Mouse (Mus musculus) CH12.LX (cell line): ENCODE results near the gene 4930556J24Rik. TPM values are rescaled to one million over a fixed set of nuclear protein-coding genes. Genes with fewer than 3 reads are reported as not detected.
A peak's percentile ranks its signal among the peaks of the same experiment; 100 is the strongest.

Source experiments
- DNase-seq: peaks from one replicate; pipeline ENCODE4 v3.0.0-alpha.2; 2013; ENCODE audit errors: extremely low read depth
- H3K27ac ChIP-seq: 2 replicates; pipeline ENCODE4 v1.5.1; 2012; ENCODE audit warnings: low read depth, mild to moderate bottlenecking, control low read depth, moderate library complexity; ENCODE audit not compliant: insufficient read depth
- H3K27me3 ChIP-seq: replicated peaks from 2 replicates; pipeline ENCODE3; 2012; ENCODE audit warnings: inconsistent platforms
- H3K36me3 ChIP-seq, 2 experiments: replicated peaks in 1 of 2; 2 replicates each; pipeline versions ENCODE3 to v1.6.1; 2012; ENCODE audit warnings: inconsistent platforms in 1 of 2, low read length in 1 of 2, mild to moderate bottlenecking in 1 of 2, mixed read lengths in 1 of 2, moderate library complexity in 1 of 2; ENCODE audit not compliant: control insufficient read depth in 1 of 2, insufficient read depth in 1 of 2
- H3K4me1 ChIP-seq, 2 experiments: 2 replicates each; pipeline ENCODE4 v1.6.1; 2012; ENCODE audit warnings: inconsistent platforms in 1 of 2, moderate library complexity in 1 of 2; ENCODE audit not compliant: insufficient read depth in 2 of 2, control insufficient read depth in 1 of 2
- H3K4me2 ChIP-seq: 2 replicates; pipeline ENCODE4 v1.6.1; 2012; ENCODE audit warnings: low read depth, mild to moderate bottlenecking, control low read depth; ENCODE audit not compliant: poor library complexity, insufficient read depth, severe bottlenecking
- H3K4me3 ChIP-seq, 3 experiments: fragments of 150-350 bp in 1 of 3; sonication (generic) in 1 of 3; replicated peaks in 1 of 3; 2 replicates each; pipeline versions ENCODE3 to v1.5.1; 2011 to 2012; ENCODE audit warnings: low read depth in 2 of 3, low read length in 2 of 3, mild to moderate bottlenecking in 2 of 3, moderate library complexity in 2 of 3, control low read depth in 1 of 3, improper control_type of control experiment in 1 of 3, inconsistent platforms in 1 of 3, mixed read lengths in 1 of 3; ENCODE audit not compliant: poor library complexity in 1 of 3
- H3K79me2 ChIP-seq: replicated peaks from 2 replicates; pipeline ENCODE4 v1.6.1; 2012; ENCODE audit warnings: mild to moderate bottlenecking, moderate library complexity; ENCODE audit not compliant: control insufficient read depth, poor library complexity, insufficient read depth, severe bottlenecking; ENCODE audit errors: extremely low read depth
- H3K9ac ChIP-seq: 2 replicates; pipeline ENCODE4 v1.6.1; 2012; ENCODE audit warnings: low read depth, mild to moderate bottlenecking, control low read depth, moderate library complexity; ENCODE audit not compliant: insufficient read depth
- H3K9me3 ChIP-seq: replicated peaks from 2 replicates; pipeline ENCODE3; 2012; ENCODE audit warnings: low read length, inconsistent platforms, mixed read lengths
- BHLHE40 ChIP-seq: IDR thresholded peaks from 2 replicates; pipeline ENCODE4 v1.6.1; 2011; ENCODE audit warnings: mild to moderate bottlenecking, low read depth, low read length, improper control_type of control experiment
- CHD2 ChIP-seq: IDR thresholded peaks from 2 replicates; pipeline ENCODE4 v1.6.1; 2011; ENCODE audit warnings: low read length, improper control_type of control experiment
- CTCF ChIP-seq, 2 experiments: IDR thresholded peaks in 1 of 2; conservative IDR thresholded peaks in 1 of 2; 2 replicates each; pipeline ENCODE4 v1.5.1; 2011 to 2012; ENCODE audit warnings: low read depth in 2 of 2, low read length in 2 of 2, improper control_type of control experiment in 1 of 2, inconsistent platforms in 1 of 2, mild to moderate bottlenecking in 1 of 2, moderate library complexity in 1 of 2
- ELF1 ChIP-seq: IDR thresholded peaks from 2 replicates; pipeline ENCODE4 v1.6.1; 2014; ENCODE audit warnings: low read depth, mild to moderate bottlenecking, inconsistent platforms, low read length, improper control_type of control experiment
- EP300 ChIP-seq: IDR thresholded peaks from 2 replicates; pipeline ENCODE4 v1.6.1; 2011; ENCODE audit warnings: low read length, improper control_type of control experiment
- ETS1 ChIP-seq: conservative IDR thresholded peaks from 2 replicates; pipeline ENCODE4 v1.6.1; 2012; ENCODE audit warnings: low read depth, mild to moderate bottlenecking, inconsistent platforms, low read length, improper control_type of control experiment, moderate library complexity
- JUND ChIP-seq: conservative IDR thresholded peaks from 2 replicates; pipeline ENCODE4 v1.6.1; 2011; ENCODE audit warnings: low read depth, low read length, improper control_type of control experiment
- MAFK ChIP-seq: IDR thresholded peaks from 2 replicates; pipeline ENCODE4 v1.6.1; 2011; ENCODE audit warnings: low read length, improper control_type of control experiment; ENCODE audit not compliant: insufficient replicate concordance
- MAX ChIP-seq: IDR thresholded peaks from 2 replicates; pipeline ENCODE4 v1.6.1; 2011; ENCODE audit warnings: low read length, improper control_type of control experiment
- MEF2A ChIP-seq: IDR thresholded peaks from 2 replicates; pipeline ENCODE4 v1.6.1; 2014; ENCODE audit warnings: low read depth, mild to moderate bottlenecking, inconsistent platforms, low read length, improper control_type of control experiment, borderline replicate concordance
- NELFE ChIP-seq: IDR thresholded peaks from 2 replicates; pipeline ENCODE4 v1.6.1; 2011; ENCODE audit warnings: low read depth, low read length, improper control_type of control experiment
- NRF1 ChIP-seq: IDR thresholded peaks from 2 replicates; pipeline ENCODE4 v1.6.1; 2014; ENCODE audit warnings: low read depth, mild to moderate bottlenecking, inconsistent platforms, low read length, improper control_type of control experiment, moderate library complexity
- POLR2AphosphoS2 ChIP-seq: IDR thresholded peaks from 2 replicates; pipeline ENCODE4 v1.6.1; 2011; ENCODE audit warnings: low read depth, low read length, improper control_type of control experiment
- SMC3 ChIP-seq: IDR thresholded peaks from 2 replicates; pipeline ENCODE4 v1.6.1; 2011; ENCODE audit warnings: low read depth, low read length, improper control_type of control experiment
- TCF12 ChIP-seq: IDR thresholded peaks from 2 replicates; pipeline ENCODE4 v1.6.1; 2014; ENCODE audit warnings: low read depth, mild to moderate bottlenecking, inconsistent platforms, low read length, improper control_type of control experiment
- USF1 ChIP-seq: IDR thresholded peaks from 2 replicates; pipeline ENCODE4 v1.6.1; 2014; ENCODE audit warnings: low read depth, mild to moderate bottlenecking, inconsistent platforms, low read length, improper control_type of control experiment
- USF2 ChIP-seq: conservative IDR thresholded peaks from 2 replicates; pipeline ENCODE4 v1.6.1; 2011; ENCODE audit warnings: low read depth, low read length, improper control_type of control experiment
- ZC3H11A ChIP-seq: IDR thresholded peaks from 2 replicates; pipeline ENCODE4 v1.6.1; 2012; ENCODE audit warnings: low read depth, mild to moderate bottlenecking, inconsistent platforms, low read length, improper control_type of control experiment
- dilution Hi-C: fragments of 300-500 bp; cut with MboI; formaldehyde crosslinking; loops from 2 replicates; pipeline ENCODE4 v1.14.3; 2020; ENCODE audit warnings: low sequenced_read_pairs; ENCODE audit not compliant: extremely low pct_unique_long_range_greater_than_20kb, extremely low pct_ligation_motif_present
- in situ Hi-C: fragments of 300-500 bp; cut with MboI; formaldehyde crosslinking; loops from 3 replicates; pipeline ENCODE4 v1.14.3; 2019; ENCODE audit warnings: low sequenced_read_pairs, low pct_ligation_motif_present, low pct_unique_long_range_greater_than_20kb, mixed read lengths
- polyA plus RNA-seq: library from polyadenylated mRNA; unstranded; fragments of >175 nt; gene quantifications from 2 replicates; pipeline ENCODE4 v1.2.1, GENCODE M21; 2012; ENCODE audit warnings: low read depth; ENCODE audit not compliant: insufficient read length
- total RNA-seq, 2 experiments: library from RNA; depleted of rRNA; stranded (reverse); fragments of 300-350 nt in 1 of 2; fragments of >200 nt in 1 of 2; gene quantifications; 2 replicates each; pipeline ENCODE4 v1.2.3; 2012 to 2014

Gene 4930556J24Rik
- total and polyA plus RNA-seq, 3 experiments, result 0.21 to 0.70 TPM; not detected in 1

DNA sequence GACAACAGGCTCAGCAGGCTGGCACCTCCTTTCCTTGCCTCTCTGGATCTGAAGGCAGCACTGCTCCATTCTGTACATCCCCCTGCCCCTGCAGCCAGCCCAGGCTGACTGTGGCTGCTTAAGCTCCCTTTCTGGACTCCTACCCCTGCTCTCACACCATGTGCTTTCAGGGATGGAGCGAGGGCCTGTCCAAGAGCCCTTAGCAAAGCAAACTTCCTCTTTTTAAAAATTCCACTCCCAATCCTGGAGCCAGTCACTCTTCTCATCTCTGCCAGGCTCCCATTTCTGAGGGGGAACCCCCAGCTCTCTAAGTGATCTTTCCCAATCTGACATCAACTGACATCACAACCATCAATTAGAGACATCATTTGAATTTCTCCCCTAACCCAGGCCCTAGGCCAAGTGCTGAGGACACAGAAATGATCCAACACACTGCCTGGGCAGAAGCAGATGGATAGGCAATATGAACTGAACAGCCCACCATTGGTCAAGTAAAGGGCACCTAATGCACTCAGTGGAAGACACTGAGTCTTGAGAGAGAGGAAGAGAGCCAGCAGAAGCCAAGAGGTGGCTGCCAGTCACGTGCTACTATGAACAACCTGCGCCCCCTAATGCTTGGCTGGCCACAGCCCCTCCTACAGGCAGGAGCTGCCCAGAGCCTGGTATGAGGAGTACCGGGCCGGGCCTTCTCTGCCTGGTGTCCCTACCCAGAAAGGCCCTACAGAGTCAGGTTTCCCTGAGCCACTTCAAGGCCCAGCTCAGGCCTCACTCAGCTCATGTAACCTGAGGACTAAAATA lies 65.9 kb downstream of the 4930556J24Rik start:
- Histone ChIP-seq H3K27me3 (peaks cover 10% of the 10 kb centered on the region), H3K9ac (no peak overlapping the region), H3K36me3 (peaks cover 14 to 26% of the 10 kb centered on the region in 2 experiments), H3K9me3 (no peaks in the 10 kb centered on the region), H3K4me3 (peak overlapping the region in 1 of 3 experiments; percentile 12), H3K4me2 (peak overlapping the region; percentile 26), H3K79me2 (no peaks in the 10 kb centered on the region), H3K27ac (no peak overlapping the region), H3K4me1 (peaks cover 28 to 46% of the 10 kb centered on the region in 2 experiments)
- in situ Hi-C loops, result loop anchor here (25.0 kb wide), 1 partner anchor 373 kb away; the partner anchor contains the start of gene Smtn
- dilution Hi-C loops, result no loop called here
- TF ChIP-seq TCF12, result no peak
- no peak for TF ChIP-seq JUND
- TF ChIP-seq BHLHE40, result peak; percentile 59
- TF ChIP-seq CTCF (conservative IDR thresholded peaks at IDR 0.05 in 1 of 2, IDR thresholded peaks at IDR 0.05 in 1 of 2; ENCODE audit: low read depth in 2 of 2, low read length in 2 of 2), result peak in 1 of 2 experiments; percentile 4; a peak in 1 of 4 replicates
- peak; percentile 26; the same call in 1 of the 2 replicates for TF ChIP-seq USF1
- DNase-seq, result no peak

DNA sequence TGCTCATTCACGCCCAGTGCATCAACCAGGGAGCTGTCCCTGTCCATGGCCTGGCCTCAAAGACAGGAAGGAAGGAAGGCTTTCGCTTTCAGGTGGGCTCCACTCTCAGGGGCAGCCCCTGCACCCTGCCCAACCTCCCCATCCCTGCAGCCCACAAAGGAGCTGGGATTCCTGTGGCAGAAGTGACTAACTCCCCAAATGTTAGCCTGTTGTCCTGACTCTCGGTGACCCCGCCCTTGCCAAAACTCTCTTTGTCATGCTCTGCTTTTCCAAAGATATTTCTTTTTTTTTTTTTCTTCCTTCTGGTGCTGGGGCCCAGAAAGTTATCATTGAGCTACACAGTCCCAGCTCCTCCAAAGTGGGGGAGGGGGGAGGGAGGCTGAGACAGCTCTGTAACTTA lies 67.3 kb downstream of the 4930556J24Rik start:
- H3K79me2 ChIP-seq, result no peaks in the 10 kb centered on the region
- dilution Hi-C loops (no loop called here), in situ Hi-C loops (loop anchor here (25.0 kb wide), 1 partner anchor 372 kb away; the partner anchor contains the start of gene Smtn)
- no peak overlapping the region for H3K4me2 ChIP-seq
- H3K9me3 ChIP-seq, result no peaks in the 10 kb centered on the region
- TF ChIP-seq EP300, result no peak
- no peak for TF ChIP-seq ETS1
- no peak for TF ChIP-seq POLR2AphosphoS2
- no peak for TF ChIP-seq ZC3H11A
- TF ChIP-seq MAX, result no peak
- no peak for TF ChIP-seq USF2
- TF ChIP-seq CHD2, result no peak
- no peak for TF ChIP-seq MEF2A
- no peak for TF ChIP-seq JUND
- TF ChIP-seq ELF1, result no peak
- no peak for TF ChIP-seq MAFK
- no peak for TF ChIP-seq NRF1
- no peak for TF ChIP-seq NELFE
- TF ChIP-seq SMC3, result no peak
- no peak overlapping the region for H3K4me3 ChIP-seq
- H3K27me3 ChIP-seq, result peaks cover 8% of the 10 kb centered on the region
- H3K4me1 ChIP-seq, result peaks cover 28 to 45% of the 10 kb centered on the region in 2 experiments
- H3K9ac ChIP-seq, result no peak overlapping the region
- no peak for DNase-seq
- H3K27ac ChIP-seq, result no peak overlapping the region
- H3K36me3 ChIP-seq, result peaks cover 14 to 37% of the 10 kb centered on the region in 2 experiments
